Mouse (Mus musculus) lung, postnatal 0 days (tissue): Measurements from ENCODE around the gene Syce1l. TPM values are rescaled to one million over a fixed set of nuclear protein-coding genes. Genes with fewer than 3 reads are reported as not detected.

ENCODE experiments used
- ATAC-seq: fragments of 200-750 bp; cut with Nextera tagmentation; 2 replicates; pipeline ENCODE4 v1.8.0; 2017; ENCODE audit warnings: moderate library complexity
- DNase-seq: peaks from one replicate; pipeline ENCODE4 v3.0.0-alpha.2; 2016; ENCODE audit warnings: low spot score
- H3K27ac ChIP-seq: fragments of 300-500 bp; sonication (generic); 2 replicates; pipeline ENCODE4 v1.5.1; 2014; ENCODE audit warnings: antibody characterized with exemption, mild to moderate bottlenecking, low read length, mixed read lengths
- H3K27me3 ChIP-seq: fragments of 300-500 bp; sonication (generic); replicated peaks from 2 replicates; pipeline ENCODE4 v1.6.1; 2014; ENCODE audit warnings: low read length, mixed read lengths; ENCODE audit not compliant: insufficient read depth
- H3K36me3 ChIP-seq: fragments of 300-500 bp; sonication (generic); 2 replicates; pipeline ENCODE4 v1.6.1; 2014; ENCODE audit warnings: low read length, mixed read lengths; ENCODE audit not compliant: insufficient read depth
- H3K4me1 ChIP-seq: fragments of 300-500 bp; sonication (generic); 2 replicates; pipeline ENCODE4 v1.6.1; 2014; ENCODE audit warnings: antibody characterized with exemption, low read depth, low read length, mixed read lengths; ENCODE audit not compliant: insufficient read depth
- H3K4me2 ChIP-seq: fragments of 300-500 bp; sonication (generic); replicated peaks from 2 replicates; pipeline ENCODE4 v1.6.1; 2014; ENCODE audit warnings: low read depth, mild to moderate bottlenecking, low read length, moderate library complexity, mixed read lengths
- H3K4me3 ChIP-seq: fragments of 300-500 bp; sonication (generic); 2 replicates; pipeline ENCODE4 v1.5.1; 2014; ENCODE audit warnings: low read depth, low read length
- H3K9ac ChIP-seq: fragments of 300-500 bp; sonication (generic); replicated peaks from 2 replicates; pipeline ENCODE4 v1.6.1; 2014; ENCODE audit warnings: low read depth, mild to moderate bottlenecking
- H3K9me3 ChIP-seq: fragments of 300-500 bp; sonication (generic); 2 replicates; pipeline ENCODE4 v1.6.1; 2016; ENCODE audit warnings: low read length, mixed read lengths
- CTCF ChIP-seq: IDR thresholded peaks from 2 replicates; pipeline ENCODE4 v1.5.1; 2016; ENCODE audit warnings: antibody characterized with exemption, mild to moderate bottlenecking
- EP300 ChIP-seq: IDR thresholded peaks from 2 replicates; pipeline ENCODE4 v1.6.1; 2016; ENCODE audit warnings: antibody characterized with exemption, mild to moderate bottlenecking, control low read depth
- WGBS: fragments of 180-500 bp; shearing (Covaris S2); extraction: QIAGEN DNeasy Blood & Tissue Kit; methylation state at CpG from one replicate; pipeline ENCODE4 v1.1.7; 2014; 5-methylcytosine and 5-hydroxymethylcytosine counted together
- polyA plus RNA-seq: library from polyadenylated mRNA; unstranded; fragments of >200 nt; fragmentation: Nextera tagmentation; extraction: Ambion mirVana; gene quantifications from 2 replicates; pipeline ENCODE4 v1.2.1, GENCODE M21; 2015

The Syce1l gene
- polyA plus RNA-seq, 1 experiment from 2014 or later = 0.13 TPM

- no peaks in the 10 kb centered on the region for H3K9me3 ChIP-seq
- H3K4me3 ChIP-seq = no peak overlapping the region
- no peak for ATAC-seq
- no peak for TF ChIP-seq CTCF
- no peak for TF ChIP-seq EP300
- no peak overlapping the region for H3K4me2 ChIP-seq
- DNase-seq = no peak
- no peak overlapping the region for H3K27ac ChIP-seq
- H3K4me1 ChIP-seq = no peaks in the 10 kb centered on the region
- no peaks in the 10 kb centered on the region for H3K27me3 ChIP-seq
- no peaks in the 10 kb centered on the region for H3K36me3 ChIP-seq
- 85% methylated on average over 1 of the region's 1 CpGs for WGBS
- H3K9ac ChIP-seq = no peak overlapping the region
Observed at GRCm38 (mm10) chr8:113676811-113677210, 33.8 kb downstream of the Syce1l start.

DNA sequence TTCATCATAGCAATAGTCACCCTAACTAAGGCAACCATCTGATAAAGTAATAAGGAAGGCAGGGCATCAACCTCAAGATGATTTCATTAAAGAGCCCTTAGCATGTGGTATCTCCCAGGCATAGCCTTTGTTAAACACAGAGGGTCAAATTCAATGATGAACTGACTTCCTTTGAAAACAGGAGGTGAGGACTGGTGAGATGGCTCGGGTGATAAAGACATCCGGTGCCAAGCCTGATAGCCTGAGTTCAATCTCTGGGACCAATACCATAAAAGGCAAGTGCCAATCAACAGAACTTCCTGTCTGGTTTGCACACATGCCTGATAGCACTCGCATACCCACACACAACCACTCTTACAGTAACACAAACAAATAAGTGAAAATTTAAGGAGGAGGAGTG, 36.3 kb downstream of the Syce1l start:
- ATAC-seq = no peak

DNA sequence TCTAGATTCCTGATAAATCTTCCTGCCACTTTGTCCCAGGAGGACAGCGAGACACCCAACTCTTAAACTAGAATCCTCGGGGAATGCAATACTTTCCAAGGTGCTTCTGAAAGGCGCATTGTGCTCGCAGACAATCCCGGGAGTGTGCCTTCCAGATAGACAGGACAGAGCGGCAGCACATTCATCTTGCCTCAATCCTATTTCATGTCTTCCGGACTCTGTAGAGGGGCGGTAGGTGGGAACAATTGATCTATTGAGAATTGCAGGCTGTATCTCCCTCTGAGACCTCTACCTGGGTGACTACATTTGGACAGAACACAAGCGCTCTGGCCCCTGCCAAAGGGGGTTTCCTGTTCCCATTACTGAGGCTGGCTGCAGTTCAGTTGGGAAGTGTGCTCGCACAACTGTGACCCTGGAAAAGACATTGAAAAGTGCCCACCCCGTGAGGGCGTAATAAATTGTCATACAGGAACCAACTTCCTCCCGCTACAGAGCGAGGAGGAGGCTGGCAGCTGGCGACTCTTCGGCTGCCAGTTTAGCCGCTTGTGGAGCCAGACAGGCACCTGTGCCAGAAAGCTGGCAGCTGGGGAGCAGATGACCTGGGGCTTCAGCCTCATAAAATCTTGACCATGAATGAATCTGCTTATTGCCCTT, 45.0 kb downstream of the Syce1l start:
- peak overlapping the region; percentile 36 for H3K4me2 ChIP-seq
- ATAC-seq = peak; percentile 48
- 32% methylated on average over 17 of the region's 17 CpGs for WGBS

More for the DNA sequence above, 36.3 kb downstream of the Syce1l start:
- Histone ChIP-seq H3K4me1 (no peaks in the 10 kb centered on the region), H3K27ac (no peak overlapping the region), H3K36me3 (no peaks in the 10 kb centered on the region), H3K4me2 (no peak overlapping the region), H3K4me3 (no peak overlapping the region), H3K27me3 (no peaks in the 10 kb centered on the region), H3K9me3 (no peaks in the 10 kb centered on the region), H3K9ac (no peak overlapping the region)
- TF ChIP-seq EP300 (0 out of 2 replicates have a peak, but pooled peaks have one; percentile 6), CTCF (no peak)
- DNase-seq = no peak
- 50% methylated on average over 3 of the region's 3 CpGs for WGBS

DNA sequence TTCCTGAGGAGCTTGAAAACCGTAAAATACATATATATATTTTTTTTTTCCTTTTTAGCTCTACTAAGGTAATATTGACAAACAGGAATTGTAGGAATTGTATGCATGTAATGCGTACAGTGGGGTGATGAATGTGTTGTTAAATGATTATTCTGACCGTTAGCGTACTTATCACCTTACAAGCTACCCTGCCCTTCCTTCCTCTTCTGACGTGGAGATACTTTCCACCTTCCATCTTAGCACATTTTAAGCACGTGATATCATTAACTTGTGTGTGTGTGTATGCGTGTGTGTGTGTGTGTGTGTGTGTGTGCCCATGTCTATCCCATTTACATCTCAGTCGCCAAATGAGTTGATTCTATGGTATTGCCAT, 45.5 kb downstream of the Syce1l start:
- Histone ChIP-seq H3K4me2 (no peak overlapping the region), H3K4me3 (no peak overlapping the region), H3K27ac (no peak overlapping the region), H3K36me3 (no peaks in the 10 kb centered on the region), H3K4me1 (no peaks in the 10 kb centered on the region), H3K9ac (no peak overlapping the region), H3K27me3 (no peaks in the 10 kb centered on the region), H3K9me3 (no peaks in the 10 kb centered on the region)
- TF ChIP-seq EP300 = no peak
- TF ChIP-seq CTCF = no peak
- no peak for DNase-seq
- 51% methylated on average over 8 of the region's 8 CpGs for WGBS
- ATAC-seq = no peak

More for the DNA sequence above, 45.0 kb downstream of the Syce1l start:
- no peaks in the 10 kb centered on the region for H3K9me3 ChIP-seq
- no peak overlapping the region for H3K27ac ChIP-seq
- no peaks in the 10 kb centered on the region for H3K4me1 ChIP-seq
- H3K27me3 ChIP-seq = no peaks in the 10 kb centered on the region
- no peak overlapping the region for H3K4me3 ChIP-seq
- H3K9ac ChIP-seq = no peak overlapping the region
- peak; percentile 35 for DNase-seq
- TF ChIP-seq EP300 (peak; percentile 22; the same call in 1 of the 2 replicates), CTCF (no peak)
- H3K36me3 ChIP-seq = no peaks in the 10 kb centered on the region

DNA sequence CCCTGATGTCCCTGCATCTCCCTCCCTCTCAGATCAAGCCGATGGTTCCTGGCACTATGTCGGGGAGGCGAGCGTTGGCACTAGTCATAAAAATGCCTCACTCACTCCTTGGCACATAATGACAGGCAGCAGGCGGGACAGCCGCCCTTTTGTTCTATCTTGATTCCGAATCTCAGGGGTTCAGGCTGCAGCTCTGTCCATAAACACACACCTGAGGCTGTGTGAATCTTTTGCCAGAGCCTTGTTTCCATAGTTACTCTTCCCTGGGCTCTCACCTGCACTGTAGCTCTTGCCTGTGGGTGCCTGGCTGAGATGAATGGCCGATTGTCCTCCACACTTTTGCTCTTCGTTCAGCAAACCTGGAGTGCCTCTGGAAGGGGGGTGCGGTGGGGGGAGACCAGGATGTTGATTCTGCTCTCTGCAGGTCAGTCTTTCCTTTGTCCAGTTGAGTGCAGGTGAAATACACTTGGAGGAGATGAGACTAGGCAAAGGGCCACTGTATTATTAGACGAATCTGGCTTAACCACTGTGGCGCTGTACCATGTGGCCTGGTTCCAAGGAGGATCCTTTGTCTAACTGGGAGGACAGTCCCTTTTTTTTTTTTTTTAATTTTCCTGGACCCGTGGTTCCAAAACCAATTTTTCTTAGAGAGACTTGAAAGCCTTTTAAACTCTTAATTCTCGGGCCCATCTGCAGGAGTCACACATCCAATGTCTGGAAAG, 48.8 kb downstream of the Syce1l start:
- ATAC-seq = peak; percentile 38
- H3K9ac ChIP-seq = no peak overlapping the region
- 57% methylated on average over 14 of the region's 14 CpGs for WGBS
- no peaks in the 10 kb centered on the region for H3K9me3 ChIP-seq
- no peaks in the 10 kb centered on the region for H3K27me3 ChIP-seq
- no peak overlapping the region for H3K4me2 ChIP-seq
- TF ChIP-seq CTCF = no peak
- no peak for TF ChIP-seq EP300
- no peaks in the 10 kb centered on the region for H3K4me1 ChIP-seq
- no peaks in the 10 kb centered on the region for H3K36me3 ChIP-seq
- no peak for DNase-seq
- no peak overlapping the region for H3K4me3 ChIP-seq
- H3K27ac ChIP-seq = no peak overlapping the region

- no peak for TF ChIP-seq CTCF
- TF ChIP-seq EP300 = no peak
- no peaks in the 10 kb centered on the region for H3K9me3 ChIP-seq
- no peak overlapping the region for H3K4me3 ChIP-seq
- H3K4me2 ChIP-seq = no peak overlapping the region
- H3K27me3 ChIP-seq = no peaks in the 10 kb centered on the region
- no peak overlapping the region for H3K9ac ChIP-seq
- no peaks in the 10 kb centered on the region for H3K36me3 ChIP-seq
- no peaks in the 10 kb centered on the region for H3K4me1 ChIP-seq
- ATAC-seq (no peak), DNase-seq (no peak)
- H3K27ac ChIP-seq = no peak overlapping the region
- WGBS = 76% methylated on average over 7 of the region's 7 CpGs
Observed at GRCm38 (mm10) chr8:113704968-113705367, 62.0 kb downstream of the Syce1l start.

Other genes starting within 250 kb of the Syce1l start
- gene Mon1b, start 7.6 kb upstream of the Syce1l start, polyA plus RNA-seq = 4.1 and 4.7 TPM in 2 replicates
- gene Adamts18, start 205.5 kb downstream of the Syce1l start, polyA plus RNA-seq = 0.20 and 0.23 TPM in 2 replicates